Mouse (Mus musculus) T-helper 17 cell (primary cell): ENCODE data around the gene Tm4sf4.

ENCODE experiments used
- in situ Hi-C, 2 experiments: fragments of 300-600 bp; cut with MboI, MseI; formaldehyde crosslinking; loops; 1 replicate in 1 of 2; 2 replicates in 1 of 2; pipeline ENCODE4 v1.15.1; 2025; ENCODE audit warnings: high pct_unique_total_duplicates in 2 of 2

Gene Tm4sf4

DNA sequence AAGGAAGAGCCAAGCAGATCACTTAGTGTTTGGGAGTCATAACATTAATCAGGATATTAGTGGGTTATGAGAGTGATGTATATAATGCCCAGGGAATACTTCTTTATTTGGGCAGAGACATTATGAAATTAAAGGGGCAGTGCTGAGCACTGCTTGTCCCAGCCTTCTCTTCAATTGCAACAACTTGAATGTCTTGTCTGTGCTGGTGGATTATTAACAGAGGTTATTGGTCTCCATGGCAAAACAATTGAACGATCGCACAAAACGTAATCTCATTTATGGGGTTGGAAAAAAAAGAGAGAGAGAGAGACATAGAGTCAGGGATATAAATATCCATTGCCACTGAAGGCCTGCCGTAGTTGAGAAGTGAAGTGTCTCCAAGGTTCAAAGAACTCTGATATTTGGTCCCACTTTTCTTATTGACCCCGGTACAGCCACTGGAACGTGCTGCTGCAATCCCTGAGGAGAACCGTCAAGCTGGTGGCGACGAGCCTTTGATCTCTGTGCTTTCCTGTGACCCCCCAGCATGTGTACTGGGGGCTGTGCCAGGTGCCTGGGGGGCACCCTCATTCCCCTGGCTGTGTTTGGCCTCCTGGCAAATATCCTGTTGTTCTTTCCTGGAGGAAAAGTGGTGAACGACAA, at the start of gene Tm4sf4:
TSS of gene Tm4sf4 (plus strand) at position 226 of the 642 bp plus-strand sequence.
- in situ Hi-C loops = no loop called here

DNA sequence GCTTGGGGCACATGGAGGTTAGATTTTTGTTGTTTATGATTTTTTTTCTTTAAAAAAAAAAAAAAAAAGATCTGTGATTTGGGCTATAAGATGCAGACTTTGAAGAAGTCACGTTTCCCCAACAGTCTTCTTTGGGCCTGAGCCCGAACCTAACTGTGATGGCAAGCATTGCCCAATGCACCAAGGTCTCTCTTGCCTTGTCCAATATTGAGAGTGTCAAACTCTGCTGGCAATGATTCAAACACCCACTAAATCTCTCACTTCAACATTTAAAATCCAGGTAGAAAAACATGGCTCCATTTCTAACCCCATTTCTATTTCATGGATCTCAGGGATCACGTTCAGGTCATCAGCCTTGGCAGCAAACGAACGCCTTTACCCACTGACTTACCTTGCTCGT, 38.7 kb upstream of the Tm4sf4 start:
- in situ Hi-C loops = no loop called here

DNA sequence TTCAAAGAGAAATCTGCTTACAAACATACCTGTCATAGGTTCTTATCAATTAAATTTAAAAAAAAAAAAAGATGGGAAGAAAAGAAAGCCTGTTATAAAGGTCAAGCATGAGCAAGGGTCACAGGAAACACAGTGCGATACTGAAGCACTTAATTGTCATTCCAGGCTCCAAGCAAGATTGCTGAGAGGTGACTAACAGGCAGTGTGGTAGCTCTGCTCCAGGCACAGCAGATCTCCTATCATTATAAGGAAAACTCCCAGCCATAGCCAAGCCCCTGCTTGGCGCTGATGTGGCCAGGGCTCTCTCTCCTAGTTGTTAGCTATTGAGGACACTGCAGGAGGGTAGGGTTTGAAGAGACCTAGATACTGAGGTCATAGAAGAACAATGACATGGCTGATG, 38.2 kb upstream of the Tm4sf4 start:
- in situ Hi-C loops = no loop called here

DNA sequence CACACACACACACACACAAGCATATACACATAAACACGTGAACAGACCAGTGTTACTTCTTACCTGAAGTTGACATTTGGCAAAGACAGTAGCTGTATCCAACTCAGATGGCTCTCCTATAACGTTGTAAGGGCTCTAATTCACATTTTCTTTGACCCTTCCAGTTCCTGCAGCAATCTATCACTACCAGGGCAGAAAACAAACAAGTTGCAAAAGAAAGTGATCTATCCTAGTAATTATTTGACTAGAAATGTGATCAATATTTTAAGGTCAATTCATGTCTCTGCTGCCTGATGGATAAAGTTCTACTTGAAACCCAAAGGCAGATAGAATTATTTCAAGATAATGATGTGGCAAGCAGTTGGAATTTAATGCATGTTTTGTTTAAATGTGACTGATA, 37.5 kb upstream of the Tm4sf4 start:
- in situ Hi-C loops = no loop called here

DNA sequence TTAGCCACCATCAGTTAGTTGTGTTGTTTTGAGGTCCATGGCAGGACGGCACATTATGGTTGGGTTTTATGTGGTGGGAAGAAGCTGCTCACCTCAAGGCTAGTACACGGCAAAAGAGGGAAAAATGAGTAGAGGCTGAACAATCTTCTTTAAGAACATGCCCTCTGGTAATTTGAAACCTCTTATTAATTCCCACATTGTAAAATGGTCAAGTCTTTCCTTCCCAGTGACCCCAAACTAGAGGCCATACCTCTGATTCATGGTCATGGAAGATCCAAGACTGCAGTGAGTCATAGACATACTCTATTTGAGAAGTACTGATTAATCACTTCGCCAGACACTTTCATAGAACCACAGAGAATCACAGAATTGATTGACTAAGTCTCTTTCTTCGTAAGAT, 13.6 kb upstream of the Tm4sf4 start:
- in situ Hi-C loops = no loop called here

DNA sequence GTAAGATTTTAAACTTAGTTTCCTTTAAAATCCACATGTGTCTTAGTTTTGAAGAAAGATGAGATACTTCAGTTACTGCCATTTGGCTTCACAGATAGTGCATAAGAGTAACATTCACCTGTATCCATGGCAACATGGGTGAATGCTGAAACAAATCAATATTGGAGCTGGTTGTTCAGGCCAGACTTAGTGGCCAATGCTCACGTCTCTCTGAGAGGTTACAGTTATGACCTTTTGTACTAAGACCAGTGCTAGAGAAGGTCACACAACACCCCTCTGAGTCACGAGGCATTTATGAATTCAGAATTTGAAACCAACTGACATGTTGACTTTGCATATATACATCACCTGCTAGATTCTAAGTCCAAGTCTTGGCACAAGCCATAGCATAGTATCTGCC, 4.9 kb upstream of the Tm4sf4 start:
- in situ Hi-C loops = no loop called here

DNA sequence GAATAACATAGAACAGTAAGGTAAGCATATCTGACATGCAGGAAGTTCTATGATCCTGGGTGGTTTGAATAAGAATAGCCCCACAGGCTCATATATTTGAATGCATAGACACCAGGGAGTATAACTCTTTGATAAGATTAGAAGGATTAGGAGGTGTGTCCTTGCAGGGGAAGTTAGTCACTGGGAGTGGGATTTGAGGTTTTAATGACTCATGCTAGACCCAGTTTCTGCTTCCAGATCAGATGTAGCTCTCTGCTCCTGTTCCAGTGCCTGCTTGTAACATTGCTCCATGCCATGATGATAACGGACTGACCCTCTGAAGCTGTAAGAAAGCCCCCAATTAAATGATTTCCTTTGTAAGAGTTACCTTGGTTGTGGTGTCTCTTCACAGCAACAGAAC, 4.5 kb upstream of the Tm4sf4 start:
- in situ Hi-C loops = no loop called here

DNA sequence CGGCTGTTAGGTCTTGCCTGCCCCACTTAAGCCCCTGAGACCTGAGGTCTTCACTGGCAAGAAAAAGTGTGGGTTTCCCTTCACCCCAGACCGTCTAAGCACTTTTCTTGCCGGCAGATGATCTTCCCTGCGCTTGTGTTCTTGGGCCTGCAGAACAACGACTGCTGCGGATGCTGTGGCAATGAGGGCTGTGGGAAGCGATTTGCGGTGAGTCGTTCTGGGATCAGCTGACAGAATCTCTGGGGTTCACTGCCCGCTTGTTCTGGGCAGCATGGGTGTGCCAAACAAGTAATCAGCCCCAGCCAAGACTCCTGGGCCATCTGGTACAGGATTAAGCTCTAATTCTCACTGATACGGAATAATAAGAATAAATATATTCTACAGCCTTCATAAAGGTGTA, 1.2 kb downstream of the Tm4sf4 start:
- in situ Hi-C loops = no loop called here

DNA sequence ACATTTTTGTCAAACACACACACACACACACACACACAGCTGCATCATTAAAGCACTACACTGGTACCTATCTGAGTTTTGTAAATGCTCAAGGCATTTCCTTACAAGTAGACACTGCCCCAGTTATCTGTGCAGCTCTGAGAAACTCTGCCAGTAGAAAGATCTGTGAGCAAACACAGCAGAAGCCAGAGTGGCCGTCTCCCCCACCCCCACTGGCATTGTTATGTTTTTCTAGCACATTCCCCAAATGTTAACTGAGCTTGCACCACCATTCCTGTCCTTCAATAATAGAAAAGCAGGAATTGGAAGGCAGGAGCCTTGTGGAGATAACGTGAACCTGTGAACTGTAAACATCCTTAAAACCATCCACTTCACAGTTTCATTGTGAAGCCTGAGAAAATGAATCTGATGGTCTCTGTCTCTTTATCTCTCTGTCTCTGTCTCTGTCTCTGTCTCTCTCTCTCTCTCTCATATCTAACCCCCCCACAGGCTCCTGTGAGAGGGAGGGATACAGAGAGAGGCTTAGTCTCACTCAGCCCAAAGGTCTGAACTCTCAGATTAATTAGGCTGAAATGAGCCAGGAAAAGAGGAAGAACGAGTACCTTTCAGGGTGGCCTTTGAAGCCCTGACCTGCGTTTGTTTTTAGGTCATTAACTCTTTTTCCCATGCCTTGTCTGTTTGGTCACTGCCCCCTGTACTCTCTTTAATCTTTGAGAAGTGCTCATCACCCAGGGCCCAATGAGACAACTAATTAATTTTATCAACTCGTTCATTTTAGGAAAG, 3.8 kb downstream of the Tm4sf4 start:
- in situ Hi-C loops = no loop called here

DNA sequence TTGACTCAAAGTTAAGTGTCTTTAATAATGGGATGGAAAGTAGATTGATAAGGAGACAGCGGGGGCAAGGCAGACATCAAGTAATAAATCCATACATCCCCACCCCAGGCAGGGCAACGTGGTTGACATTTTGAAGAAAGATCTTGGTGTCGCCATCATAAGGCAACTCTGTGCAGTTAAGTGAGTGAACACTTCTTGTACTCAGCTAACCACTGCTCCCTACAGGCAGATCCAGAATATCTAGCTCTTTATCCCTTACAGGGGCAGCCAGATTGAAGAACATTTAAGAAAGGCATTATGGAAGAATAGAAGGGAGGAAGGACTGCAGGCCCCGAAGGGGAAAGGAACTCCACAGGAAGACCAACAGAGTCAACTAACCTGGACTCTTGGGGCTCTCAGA, 4.4 kb downstream of the Tm4sf4 start:
- in situ Hi-C loops = no loop called here

DNA sequence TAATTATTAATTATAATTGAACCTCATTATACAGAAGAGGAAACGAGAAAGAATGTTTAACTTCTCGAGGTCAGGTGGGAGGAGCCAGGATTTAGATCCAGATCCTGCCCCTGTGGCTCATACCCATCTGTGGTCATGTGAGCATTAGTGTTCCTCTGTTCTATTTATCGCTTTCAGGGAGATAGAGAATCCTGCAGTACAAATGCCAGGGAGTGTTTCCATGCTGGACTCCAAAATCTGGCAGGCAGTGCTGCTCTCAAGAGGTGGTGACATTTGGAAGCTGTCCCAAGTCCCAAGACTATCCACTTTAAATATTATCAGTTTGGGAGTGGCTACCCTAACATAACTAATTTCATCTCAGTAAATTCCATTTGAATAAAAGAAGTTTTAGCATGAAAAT, 6.6 kb downstream of the Tm4sf4 start:
- in situ Hi-C loops = no loop called here

DNA sequence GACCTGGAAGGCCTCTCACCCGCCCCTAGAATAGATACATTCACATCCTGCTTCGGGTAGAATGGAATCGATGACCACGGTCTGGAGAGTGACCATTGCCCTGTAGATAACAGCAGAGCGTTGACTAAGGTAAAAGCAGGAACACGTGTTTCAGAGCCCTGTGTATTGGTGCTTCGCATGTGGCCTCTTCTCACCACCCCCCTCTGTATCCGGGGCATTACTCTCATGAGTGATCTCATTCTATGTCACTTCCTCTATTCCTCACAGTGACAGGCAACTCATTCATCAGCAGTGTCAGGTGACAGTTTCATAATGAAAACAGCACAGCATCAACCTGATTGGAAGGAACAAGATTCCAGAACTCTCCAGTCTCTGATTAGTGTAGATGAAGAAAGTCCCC, 10.2 kb downstream of the Tm4sf4 start:
- in situ Hi-C loops = no loop called here

DNA sequence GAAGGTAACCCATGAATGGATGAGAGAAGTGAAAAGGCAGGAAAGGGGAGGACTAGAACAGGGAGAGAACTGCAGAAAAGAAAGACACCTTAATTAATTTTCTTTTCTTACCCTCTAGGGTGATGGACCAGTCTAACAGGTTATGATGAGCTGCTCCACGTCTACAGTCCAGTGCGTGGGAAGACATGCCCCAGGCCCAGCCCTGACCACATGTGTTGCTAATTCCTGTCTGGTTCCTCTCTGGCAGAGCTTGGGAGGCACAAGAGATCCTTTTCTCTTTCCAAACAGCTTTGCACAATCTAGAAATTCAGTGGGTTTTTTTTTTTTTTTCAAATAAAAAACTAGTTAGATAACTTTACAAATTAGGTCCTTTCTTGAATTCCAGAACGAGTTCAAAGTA, 15.8 kb downstream of the Tm4sf4 start:
- in situ Hi-C loops = no loop called here

DNA sequence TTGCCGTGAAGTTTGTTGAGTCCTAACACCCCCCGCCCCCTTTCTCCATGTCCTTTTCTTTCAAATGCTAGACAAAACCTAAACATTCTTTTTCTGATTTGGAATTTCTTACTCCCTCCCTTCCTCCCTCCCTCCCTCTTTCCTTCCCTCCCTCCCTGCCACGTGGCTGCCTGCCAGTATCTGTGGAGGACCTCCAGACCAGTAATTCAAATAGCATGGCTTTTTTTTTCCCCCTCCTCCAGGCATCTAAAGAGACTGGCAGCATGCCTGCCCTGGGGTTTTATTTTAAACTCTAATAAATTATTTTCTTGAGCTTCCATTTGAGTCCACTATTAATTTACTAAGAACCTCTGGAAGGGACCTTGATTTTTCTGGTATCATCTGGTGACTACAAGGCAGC, 20.6 kb downstream of the Tm4sf4 start:
- in situ Hi-C loops = no loop called here

DNA sequence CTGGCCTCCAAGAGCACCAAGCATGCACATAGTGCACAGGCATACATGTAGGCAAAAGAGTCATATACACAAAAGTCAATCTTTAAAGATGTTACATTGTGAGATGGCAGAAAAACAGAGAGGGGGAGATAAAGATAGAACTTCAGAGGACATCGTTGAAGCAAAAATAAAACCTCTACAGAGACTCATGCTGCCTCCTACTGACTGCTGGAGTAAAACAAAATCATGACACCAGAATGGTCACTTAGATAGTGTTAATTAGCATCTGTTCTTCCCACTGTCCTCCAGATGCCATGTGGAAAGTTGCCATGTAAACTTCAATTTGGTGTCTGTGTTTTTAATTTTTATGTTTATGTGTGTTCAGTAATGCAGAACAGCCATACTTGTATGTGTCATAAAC, 22.8 kb downstream of the Tm4sf4 start:
- in situ Hi-C loops = no loop called here

DNA sequence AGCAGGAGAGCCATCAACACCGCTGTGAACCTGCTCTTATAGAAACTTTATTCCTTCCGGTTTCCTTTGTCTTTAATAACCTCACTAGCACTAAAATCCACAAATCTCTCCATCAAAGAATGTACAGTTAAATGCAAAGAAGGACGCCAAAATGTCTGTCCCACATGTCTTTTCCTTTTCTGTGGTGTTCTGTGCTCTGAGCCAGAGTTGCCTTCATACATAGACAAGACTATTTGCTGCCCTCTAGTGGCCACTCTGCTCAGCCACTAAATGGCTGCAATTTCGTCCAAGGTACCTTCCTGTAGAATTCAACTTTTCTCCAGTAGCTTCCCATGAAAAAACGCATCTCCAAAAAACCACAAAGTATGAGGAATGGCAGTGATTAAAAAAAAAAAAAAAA, 23.3 kb downstream of the Tm4sf4 start:
- in situ Hi-C loops = no loop called here

DNA sequence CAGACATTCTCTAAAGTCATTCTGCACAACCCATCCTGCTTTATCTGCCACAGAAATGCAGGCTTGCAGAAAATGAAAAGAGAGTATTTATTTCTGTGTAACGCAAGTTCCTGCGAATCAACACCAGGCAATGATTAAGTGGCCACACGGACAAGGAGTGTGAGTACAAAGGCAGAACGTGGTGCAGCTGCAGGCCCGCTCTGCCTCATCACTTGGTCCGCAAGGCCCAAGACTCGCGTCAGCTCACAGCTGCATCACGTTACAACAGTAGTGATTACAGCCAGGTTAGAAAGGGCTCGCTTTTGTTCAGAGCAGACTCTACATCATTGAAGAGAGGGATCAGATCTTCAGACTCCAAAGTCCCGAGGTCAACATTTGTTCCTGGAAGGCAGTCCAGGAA, 33.5 kb downstream of the Tm4sf4 start:
- in situ Hi-C loops = no loop called here

DNA sequence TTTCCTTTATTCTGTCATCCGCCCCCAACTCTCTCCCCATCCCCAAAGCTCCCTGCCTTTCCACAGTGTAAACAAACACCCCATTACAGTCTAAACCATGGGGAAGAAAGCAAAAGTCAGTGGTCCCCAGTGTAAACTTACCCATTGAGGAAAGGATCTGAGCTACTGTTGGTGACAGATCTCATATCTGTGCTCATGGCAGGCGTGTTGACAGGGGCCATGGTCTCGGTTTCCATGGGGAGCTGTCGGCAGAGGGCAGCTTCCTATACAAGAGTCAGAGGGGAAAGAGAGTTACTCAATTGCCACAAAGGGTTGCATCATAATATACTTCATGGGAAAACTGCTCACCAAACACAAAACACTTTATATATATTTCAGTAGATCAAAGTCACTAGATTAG, 38.2 kb downstream of the Tm4sf4 start:
- in situ Hi-C loops = no loop called here

DNA sequence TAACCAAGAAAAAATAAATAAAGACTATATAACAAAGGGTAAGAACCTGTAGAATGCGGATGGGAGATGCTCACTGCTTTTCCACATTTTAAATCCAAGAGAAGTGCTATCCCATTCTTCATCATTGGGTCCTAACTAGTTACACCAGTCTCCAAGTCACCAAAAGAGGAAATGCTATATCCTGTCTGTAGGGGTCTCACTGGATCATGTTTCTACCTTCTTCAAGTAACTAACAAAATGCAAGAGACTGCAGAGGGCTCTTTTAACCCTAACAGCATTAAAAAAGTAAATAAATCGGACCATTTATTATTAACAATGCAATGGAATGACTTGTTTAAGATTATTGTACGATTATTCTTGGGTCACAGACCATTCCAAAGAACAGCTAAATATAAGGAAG, 41.2 kb downstream of the Tm4sf4 start:
- in situ Hi-C loops = no loop called here

DNA sequence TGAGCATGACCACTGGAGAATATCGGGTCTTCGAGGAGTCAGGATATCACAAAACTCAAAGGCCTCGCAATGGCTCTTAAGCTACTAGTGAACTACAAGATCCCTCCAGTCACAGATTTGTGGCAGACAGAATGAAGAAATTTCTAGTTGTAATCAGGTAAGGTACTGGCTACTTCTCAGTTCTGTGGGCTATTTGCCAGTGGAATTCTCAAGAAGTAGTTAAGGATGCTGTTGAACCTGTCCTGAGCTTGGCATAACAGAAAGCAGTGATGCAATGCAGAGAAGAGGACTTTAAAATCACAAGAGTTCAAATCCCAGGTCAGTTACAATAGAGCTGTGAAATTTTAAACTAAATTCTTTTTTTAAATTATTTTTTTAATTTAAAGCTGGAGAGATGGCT, 44.2 kb downstream of the Tm4sf4 start:
- in situ Hi-C loops = no loop called here

DNA sequence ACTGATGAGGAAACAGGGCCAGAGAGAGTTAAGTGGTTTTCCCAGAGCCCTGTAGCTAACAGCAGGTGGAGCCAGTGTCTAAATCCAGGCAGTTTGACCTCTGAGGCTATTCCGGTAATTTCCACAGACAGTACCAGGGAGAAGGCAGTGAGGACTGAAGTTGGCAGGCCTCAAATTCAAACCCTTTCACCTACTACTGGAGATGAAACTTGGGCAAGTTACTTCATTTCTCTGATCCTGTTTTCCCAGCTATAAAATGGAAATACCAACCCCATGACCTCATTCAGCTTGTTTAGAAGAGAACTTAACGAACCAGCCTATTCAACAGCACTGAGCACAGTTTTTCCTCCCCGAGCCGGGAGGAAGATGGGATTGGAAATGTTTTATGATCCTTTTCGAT, 45.2 kb downstream of the Tm4sf4 start:
- in situ Hi-C loops = no loop called here

DNA sequence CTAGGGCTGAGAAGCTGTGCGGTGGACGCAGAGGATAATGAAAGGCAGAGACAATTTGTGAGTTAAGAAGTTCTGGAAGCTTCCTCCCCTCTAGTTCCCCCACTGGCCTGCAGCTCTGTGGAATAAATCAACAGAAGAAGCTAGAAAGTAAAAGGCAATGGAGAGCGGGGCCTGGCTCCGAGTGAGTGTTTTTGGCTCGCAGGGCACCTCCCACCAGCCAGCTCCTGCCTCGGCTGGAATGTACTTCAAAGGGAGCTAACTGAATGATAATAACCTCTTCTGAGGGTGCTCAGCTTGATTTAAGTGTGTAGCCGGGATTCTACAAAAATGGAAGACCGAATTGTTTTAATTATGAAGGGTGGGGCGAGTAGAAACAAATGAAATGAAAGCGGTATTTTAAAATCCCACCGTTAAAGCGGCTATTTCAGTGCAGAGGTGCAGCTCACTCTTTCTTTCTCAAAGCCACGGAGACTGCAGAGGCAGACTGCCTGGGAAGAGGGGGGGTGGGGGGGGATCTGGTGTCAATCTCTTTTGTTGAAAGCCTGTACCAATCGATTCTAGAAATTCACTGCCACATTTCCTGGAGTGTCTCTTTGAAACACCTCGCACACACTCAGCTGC, 46.0 kb downstream of the Tm4sf4 start:
- in situ Hi-C loops = no loop called here

DNA sequence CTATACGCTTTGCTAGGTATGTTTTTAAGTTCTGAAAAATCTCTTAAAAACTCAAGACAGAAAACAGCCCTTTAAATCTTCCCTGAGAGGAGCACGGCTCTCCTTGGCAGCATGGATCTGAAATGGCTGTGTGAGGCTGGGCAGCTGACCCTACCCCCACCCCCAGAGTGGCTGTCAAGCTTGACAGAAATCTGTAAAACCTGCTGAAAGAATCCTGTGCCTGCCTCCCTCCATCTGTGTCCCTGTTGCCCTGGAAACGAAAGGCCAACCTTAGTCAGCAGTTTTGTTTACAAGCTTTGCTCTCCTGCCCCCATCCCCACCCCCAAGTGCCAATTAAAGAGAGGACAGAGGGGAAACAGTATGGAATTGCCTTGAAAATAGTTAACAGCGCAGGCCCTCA, 47.3 kb downstream of the Tm4sf4 start:
- in situ Hi-C loops = no loop called here
